Comparison of ENCODE assay signal across 12 mouse cellular contexts in the genomic region with DNA sequence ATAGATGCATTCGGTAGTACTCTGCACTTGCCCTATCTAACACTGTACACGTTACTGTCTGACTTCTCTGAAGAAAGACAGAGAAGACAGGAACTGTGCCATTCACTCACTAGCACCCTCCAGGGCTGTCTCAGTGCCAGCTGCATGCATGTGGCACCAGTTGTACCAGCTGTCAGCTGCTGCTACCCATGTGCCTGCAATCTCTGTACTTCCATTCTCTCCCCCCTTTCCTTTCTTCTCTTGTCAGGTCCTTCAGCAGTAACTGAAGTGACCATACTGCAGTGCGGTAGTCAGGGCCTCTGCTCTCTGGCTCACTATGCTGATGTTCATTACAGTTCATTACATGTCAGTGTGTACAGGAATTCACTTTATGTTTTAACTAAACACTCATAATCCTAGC.
A peak's percentile ranks its signal among the peaks of the same experiment; 100 is the strongest.
DNase-seq lines count a peak whose midpoint lies in the region; ATAC-seq lines count a peak whose summit lies in the region.
"Had no signal": no experiment of that assay in that cellular context is flagged by ENCODE, and none has a peak within 500 bp of the region (broad histone marks: within the 10 kb centered on the region; RNA-seq: fewer than 3 reads in every experiment).

No protein-coding gene starts in this region.

- peak; percentile 57; the same call in 1 of the 2 replicates for ATAC-seq in frontal cortex, adult (ENCODE audit: low TSS enrichment)
- ATAC-seq in lung, embryonic 16.5 days (ENCODE audit: low read depth), result peak; percentile 52; the same call in 1 of the 2 replicates
- ATAC-seq: liver, postnatal 0 days; midbrain, embryonic 15.5 days had no signal

- H3K4me1 ChIP-seq in lung, embryonic 16.5 days (replicated peaks; ENCODE audit: control insufficient read depth, insufficient read depth, low read length), result peaks cover 5% of the 10 kb centered on the region
- H3K4me1 ChIP-seq: midbrain, embryonic 15.5 days had no signal

- no peaks in the 10 kb centered on the region for H3K27me3 ChIP-seq in lung, embryonic 16.5 days (ENCODE audit: control insufficient read depth, insufficient read depth, low read depth, low read length)
- H3K27me3 ChIP-seq: embryonic facial prominence, embryonic 13.5 days; midbrain, embryonic 15.5 days had no signal

- no peak overlapping the region for H3K9ac ChIP-seq in lung, embryonic 16.5 days (ENCODE audit: low read length)
- H3K9ac ChIP-seq: embryonic facial prominence, embryonic 13.5 days; liver, postnatal 0 days; midbrain, embryonic 15.5 days had no signal

- DNase-seq in frontal cortex, postnatal 10 days (ENCODE audit: low spot score in 2 of 2), result no peak
- DNase-seq in lung, postnatal 36 days, result no peak
- DNase-seq in brain, adult 2 months (ENCODE audit: low read depth, low spot score), result peak; percentile 61
- peak; percentile 25 for DNase-seq in heart, postnatal 4 days
- no peak for DNase-seq in cerebellum, adult 18-20 months
- DNase-seq in spleen, postnatal 10 days (ENCODE audit: low spot score in 2 of 2), result no peak
- DNase-seq: cerebellum, adult 11-12 months; liver, postnatal 0 days had no signal

- H3K36me3 ChIP-seq in lung, embryonic 16.5 days (ENCODE audit: control insufficient read depth, insufficient read depth, low read length), result peaks cover 3% of the 10 kb centered on the region; the same call in 1 of the 2 replicates
- H3K36me3 ChIP-seq: midbrain, embryonic 15.5 days had no signal

- no peak overlapping the region for H3K27ac ChIP-seq in lung, embryonic 16.5 days (ENCODE audit: low read length)
- H3K27ac ChIP-seq: embryonic facial prominence, embryonic 13.5 days; midbrain, embryonic 15.5 days had no signal

- H3K9me3 ChIP-seq in lung, embryonic 16.5 days (ENCODE audit: control insufficient read depth, low read length), result no peaks in the 10 kb centered on the region
- H3K9me3 ChIP-seq: embryonic facial prominence, embryonic 13.5 days; midbrain, embryonic 15.5 days had no signal

- H3K4me2 ChIP-seq in lung, embryonic 16.5 days (ENCODE audit: low read depth, low read length), result no peak overlapping the region
- H3K4me2 ChIP-seq: embryonic facial prominence, embryonic 13.5 days; midbrain, embryonic 15.5 days had no signal

- no peak overlapping the region for H3K4me3 ChIP-seq in lung, embryonic 16.5 days (ENCODE audit: low read length)
- H3K4me3 ChIP-seq: embryonic facial prominence, embryonic 13.5 days; midbrain, embryonic 15.5 days had no signal

- WGBS in lung, embryonic 16.5 days, result 57% methylated on average over 3 of the region's 3 CpGs

Comparison
In these comparisons a context has a peak if more than half of its experiments do, and no peak if none do; other contexts are left out.
1. DNase-seq: peak in brain, adult 2 months (single experiment) and heart, postnatal 4 days (single experiment); none in frontal cortex, postnatal 10 days (0 of 2), lung, postnatal 36 days (single experiment), cerebellum, adult 18-20 months (0 of 2) and spleen, postnatal 10 days (0 of 2).